Mouse (Mus musculus) lung, postnatal 0 days (tissue): ENCODE data around the gene Syne2. TPM values are rescaled to one million over a fixed set of nuclear protein-coding genes. Genes with fewer than 3 reads are reported as not detected.

Experiments used
- ATAC-seq: fragments of 200-750 bp; cut with Nextera tagmentation; 2 replicates; pipeline ENCODE4 v1.8.0; 2017; ENCODE audit warnings: moderate library complexity
- DNase-seq: peaks from one replicate; pipeline ENCODE4 v3.0.0-alpha.2; 2016; ENCODE audit warnings: low spot score
- H3K27ac ChIP-seq: fragments of 300-500 bp; sonication (generic); 2 replicates; pipeline ENCODE4 v1.5.1; 2014; ENCODE audit warnings: antibody characterized with exemption, mild to moderate bottlenecking, low read length, mixed read lengths
- H3K27me3 ChIP-seq: fragments of 300-500 bp; sonication (generic); replicated peaks from 2 replicates; pipeline ENCODE4 v1.6.1; 2014; ENCODE audit warnings: low read length, mixed read lengths; ENCODE audit not compliant: insufficient read depth
- H3K36me3 ChIP-seq: fragments of 300-500 bp; sonication (generic); 2 replicates; pipeline ENCODE4 v1.6.1; 2014; ENCODE audit warnings: low read length, mixed read lengths; ENCODE audit not compliant: insufficient read depth
- H3K4me1 ChIP-seq: fragments of 300-500 bp; sonication (generic); 2 replicates; pipeline ENCODE4 v1.6.1; 2014; ENCODE audit warnings: antibody characterized with exemption, low read depth, low read length, mixed read lengths; ENCODE audit not compliant: insufficient read depth
- H3K4me2 ChIP-seq: fragments of 300-500 bp; sonication (generic); replicated peaks from 2 replicates; pipeline ENCODE4 v1.6.1; 2014; ENCODE audit warnings: low read depth, mild to moderate bottlenecking, low read length, moderate library complexity, mixed read lengths
- H3K4me3 ChIP-seq: fragments of 300-500 bp; sonication (generic); 2 replicates; pipeline ENCODE4 v1.5.1; 2014; ENCODE audit warnings: low read depth, low read length
- H3K9ac ChIP-seq: fragments of 300-500 bp; sonication (generic); replicated peaks from 2 replicates; pipeline ENCODE4 v1.6.1; 2014; ENCODE audit warnings: low read depth, mild to moderate bottlenecking
- H3K9me3 ChIP-seq: fragments of 300-500 bp; sonication (generic); 2 replicates; pipeline ENCODE4 v1.6.1; 2016; ENCODE audit warnings: low read length, mixed read lengths
- CTCF ChIP-seq: IDR thresholded peaks from 2 replicates; pipeline ENCODE4 v1.5.1; 2016; ENCODE audit warnings: antibody characterized with exemption, mild to moderate bottlenecking
- EP300 ChIP-seq: IDR thresholded peaks from 2 replicates; pipeline ENCODE4 v1.6.1; 2016; ENCODE audit warnings: antibody characterized with exemption, mild to moderate bottlenecking, control low read depth
- WGBS: fragments of 180-500 bp; shearing (Covaris S2); extraction: QIAGEN DNeasy Blood & Tissue Kit; methylation state at CpG from one replicate; pipeline ENCODE4 v1.1.7; 2014; 5-methylcytosine and 5-hydroxymethylcytosine counted together
- polyA plus RNA-seq: library from polyadenylated mRNA; unstranded; fragments of >200 nt; fragmentation: Nextera tagmentation; extraction: Ambion mirVana; gene quantifications from 2 replicates; pipeline ENCODE4 v1.2.1, GENCODE M21; 2015

The Syne2 gene
- polyA plus RNA-seq, 1 experiment from 2014 or later: 41.8 TPM

- ATAC-seq: peak; percentile 43; the same call in 1 of the 2 replicates
- Histone ChIP-seq H3K36me3 (peaks cover 19% of the 10 kb centered on the region), H3K4me2 (peak overlapping the region; percentile 34), H3K9ac (no peak overlapping the region), H3K9me3 (no peaks in the 10 kb centered on the region), H3K27ac (peak overlapping the region; percentile 64), H3K4me3 (peak overlapping the region; percentile 25), H3K4me1 (no peaks in the 10 kb centered on the region), H3K27me3 (no peaks in the 10 kb centered on the region)
- DNase-seq: peak; percentile 35
- 42% methylated on average over 19 of the region's 19 CpGs for WGBS
- TF ChIP-seq CTCF (no peak), EP300 (no peak)
These were observed 254.3 kb downstream of the Syne2 start for GRCm38 (mm10) chr12:76071935-76072849.

- Histone ChIP-seq H3K9ac (no peak overlapping the region), H3K27ac (no peak overlapping the region; the same call in 1 of the 2 replicates), H3K4me3 (no peak overlapping the region), H3K36me3 (peaks cover 19% of the 10 kb centered on the region), H3K27me3 (no peaks in the 10 kb centered on the region), H3K4me2 (no peak overlapping the region), H3K4me1 (no peaks in the 10 kb centered on the region), H3K9me3 (no peaks in the 10 kb centered on the region)
- WGBS: 41% methylated on average over 13 of the region's 13 CpGs
- DNase-seq (peak; percentile 55), ATAC-seq (no peak)
- TF ChIP-seq EP300 (no peak), CTCF (no peak)
These were observed 255.3 kb downstream of the Syne2 start for GRCm38 (mm10) chr12:76073066-76073826.

- ATAC-seq: no peak
- Histone ChIP-seq H3K4me2 (no peak overlapping the region), H3K4me1 (no peaks in the 10 kb centered on the region), H3K27ac (no peak overlapping the region), H3K4me3 (no peak overlapping the region), H3K9me3 (no peaks in the 10 kb centered on the region), H3K27me3 (no peaks in the 10 kb centered on the region), H3K9ac (no peak overlapping the region), H3K36me3 (peaks cover 26% of the 10 kb centered on the region)
- TF ChIP-seq EP300 (no peak), CTCF (no peak)
- WGBS: 69% methylated on average over 7 of the region's 7 CpGs
- no peak for DNase-seq
These were observed 256.0 kb downstream of the Syne2 start for GRCm38 (mm10) chr12:76073981-76074380.

- WGBS: 32% methylated on average over 14 of the region's 14 CpGs
- H3K9me3 ChIP-seq: no peaks in the 10 kb centered on the region
- H3K4me1 ChIP-seq: no peaks in the 10 kb centered on the region; the same call in 1 of the 2 replicates
- peaks cover 14% of the 10 kb centered on the region for H3K36me3 ChIP-seq
- no peak overlapping the region for H3K27ac ChIP-seq
- H3K27me3 ChIP-seq: no peaks in the 10 kb centered on the region
- DNase-seq: peak; percentile 37
- no peak for TF ChIP-seq EP300
- TF ChIP-seq CTCF: no peak
- H3K4me3 ChIP-seq: no peak overlapping the region
- peak; percentile 52; the same call in 1 of the 2 replicates for ATAC-seq
- H3K9ac ChIP-seq: no peak overlapping the region
- H3K4me2 ChIP-seq: peak overlapping the region; percentile 35; the same call in 1 of the 2 replicates
These were observed 263.1 kb downstream of the Syne2 start for GRCm38 (mm10) chr12:76080876-76081556.

- DNase-seq: peak; percentile 64
- Histone ChIP-seq H3K9ac (no peak overlapping the region), H3K9me3 (no peaks in the 10 kb centered on the region), H3K27me3 (no peaks in the 10 kb centered on the region), H3K27ac (no peak overlapping the region), H3K36me3 (0 out of 2 replicates have a peak, but pooled peaks cover 9% of the 10 kb centered on the region), H3K4me1 (no peaks in the 10 kb centered on the region; the same call in 1 of the 2 replicates), H3K4me3 (no peak overlapping the region), H3K4me2 (peak overlapping the region; percentile 35)
- ATAC-seq: peak; percentile 26; the same call in 1 of the 2 replicates
- 19% methylated on average over 22 of the region's 22 CpGs for WGBS
- no peak for TF ChIP-seq CTCF
- no peak for TF ChIP-seq EP300
These were observed 263.8 kb downstream of the Syne2 start for GRCm38 (mm10) chr12:76081557-76082211.
